Mouse (Mus musculus): ENCODE measurements around the gene Ttf1. TPM values are rescaled to one million over a fixed set of nuclear protein-coding genes. Genes with fewer than 3 reads are reported as not detected.
A peak's percentile ranks its signal among the peaks of the same experiment; 100 is the strongest.
"Not testable (repeated sequence)": the region's sequence is repeated elsewhere in the genome, so short reads cannot be mapped to it uniquely, and the experiment has no call there.

Gene Ttf1
- total RNA-seq, 1 experiment from 2014 or later: 22.9 TPM

- ATAC-seq (replicated peaks in 1 of 2; ENCODE audit: insufficient read depth in 1 of 2, low FRiP score in 2 of 2, low TSS enrichment in 1 of 2, low read depth in 1 of 2, poor library complexity in 2 of 2, severe bottlenecking in 2 of 2): no peak
Measured at GRCm38 (mm10) chr2:29100822-29101534, 40.9 kb downstream of the Ttf1 start.

- ATAC-seq (replicated peaks in 1 of 2; ENCODE audit: insufficient read depth in 1 of 2, low FRiP score in 2 of 2, low TSS enrichment in 1 of 2, low read depth in 1 of 2, poor library complexity in 2 of 2, severe bottlenecking in 2 of 2): not testable (repeated sequence)
Measured at GRCm38 (mm10) chr2:29102416-29103377, 42.6 kb downstream of the Ttf1 start.

GRCm38 (mm10) chr2:29120969-29121368 is 60.9 kb downstream of the Ttf1 start:
- ATAC-seq (replicated peaks in 1 of 2; ENCODE audit: insufficient read depth in 1 of 2, low FRiP score in 2 of 2, low TSS enrichment in 1 of 2, low read depth in 1 of 2, poor library complexity in 2 of 2, severe bottlenecking in 2 of 2): no peak

- no peak for ATAC-seq (replicated peaks in 1 of 2; ENCODE audit: insufficient read depth in 1 of 2, low FRiP score in 2 of 2, low TSS enrichment in 1 of 2, low read depth in 1 of 2, poor library complexity in 2 of 2, severe bottlenecking in 2 of 2)
Measured at GRCm38 (mm10) chr2:29122446-29122845, 62.4 kb downstream of the Ttf1 start.

- ATAC-seq (replicated peaks in 1 of 2; ENCODE audit: insufficient read depth in 1 of 2, low FRiP score in 2 of 2, low TSS enrichment in 1 of 2, low read depth in 1 of 2, poor library complexity in 2 of 2, severe bottlenecking in 2 of 2): no peak
Measured at GRCm38 (mm10) chr2:29123907-29124569, 64.0 kb downstream of the Ttf1 start, which contains the start of gene Setx. Gene Setx, plus strand, starts transcription at chr2:29124181.

- ATAC-seq (replicated peaks in 1 of 2; ENCODE audit: insufficient read depth in 1 of 2, low FRiP score in 2 of 2, low TSS enrichment in 1 of 2, low read depth in 1 of 2, poor library complexity in 2 of 2, severe bottlenecking in 2 of 2): no peak
Measured at GRCm38 (mm10) chr2:29124571-29124935, 64.5 kb downstream of the Ttf1 start.

GRCm38 (mm10) chr2:29124936-29125701 is 65.1 kb downstream of the Ttf1 start:
- peak; percentile 94 to 96 for ATAC-seq (replicated peaks in 1 of 2; ENCODE audit: insufficient read depth in 1 of 2, low FRiP score in 2 of 2, low TSS enrichment in 1 of 2, low read depth in 1 of 2, poor library complexity in 2 of 2, severe bottlenecking in 2 of 2)

GRCm38 (mm10) chr2:29130118-29130899 is 70.2 kb downstream of the Ttf1 start:
- ATAC-seq (replicated peaks in 1 of 2; ENCODE audit: insufficient read depth in 1 of 2, low FRiP score in 2 of 2, low TSS enrichment in 1 of 2, low read depth in 1 of 2, poor library complexity in 2 of 2, severe bottlenecking in 2 of 2): no peak

GRCm38 (mm10) chr2:29135161-29135560 is 75.1 kb downstream of the Ttf1 start:
- ATAC-seq (replicated peaks in 1 of 2; ENCODE audit: insufficient read depth in 1 of 2, low FRiP score in 2 of 2, low TSS enrichment in 1 of 2, low read depth in 1 of 2, poor library complexity in 2 of 2, severe bottlenecking in 2 of 2): no peak

Other genes starting within 250 kb of the Ttf1 start
- gene Gtf3c4, start 219.9 kb upstream of the Ttf1 start, total RNA-seq (2017): 22.9 and 28.8 TPM in 2 replicates
- gene Ddx31, start 219.9 kb upstream of the Ttf1 start, total RNA-seq (2017): 24.1 and 25.1 TPM in 2 replicates
- not detected in 2 replicates for gene Barhl1, start 143.6 kb upstream of the Ttf1 start, total RNA-seq (2017)
- gene Cfap77, start 5.2 kb upstream of the Ttf1 start, total RNA-seq (2017): 1.7 TPM in 1 of 2 replicates, not detected in the other
- gene Setx, start 63.9 kb downstream of the Ttf1 start, total RNA-seq (2017): 108 and 115 TPM in 2 replicates
- 2.4 and 3.3 TPM in 2 replicates for gene Ntng2, start 192.7 kb downstream of the Ttf1 start, total RNA-seq (2017)

Measured in hematopoietic stem cell, adult 5-6 weeks (primary cell).